Mouse (Mus musculus) left cerebral cortex, postnatal 25 days (tissue): ENCODE measurements around the gene Aadacl4. TPM values are rescaled to one million over a fixed set of nuclear protein-coding genes. Genes with fewer than 3 reads are reported as not detected.
"Not testable (repeated sequence)": the region's sequence is repeated elsewhere in the genome, so short reads cannot be mapped to it uniquely, and the experiment has no call there.

Experiments
- DNase-seq, 2 experiments: peaks; one replicate each; pipeline ENCODE4 v3.0.0; 2022; ENCODE audit warnings: low spot score in 2 of 2, mixed read lengths in 1 of 2
- intact Hi-C: fragments of 180-260 bp; cut with DNase I; formaldehyde crosslinking; loops from one replicate; pipeline ENCODE4 v1.15.1; 2025
- total RNA-seq, 2 experiments: library from RNA; stranded (reverse); gene quantifications; 2 replicates each; pipeline ENCODE4 v1.2.3; 2021

Aadacl4 gene
- not detected for total RNA-seq

DNA sequence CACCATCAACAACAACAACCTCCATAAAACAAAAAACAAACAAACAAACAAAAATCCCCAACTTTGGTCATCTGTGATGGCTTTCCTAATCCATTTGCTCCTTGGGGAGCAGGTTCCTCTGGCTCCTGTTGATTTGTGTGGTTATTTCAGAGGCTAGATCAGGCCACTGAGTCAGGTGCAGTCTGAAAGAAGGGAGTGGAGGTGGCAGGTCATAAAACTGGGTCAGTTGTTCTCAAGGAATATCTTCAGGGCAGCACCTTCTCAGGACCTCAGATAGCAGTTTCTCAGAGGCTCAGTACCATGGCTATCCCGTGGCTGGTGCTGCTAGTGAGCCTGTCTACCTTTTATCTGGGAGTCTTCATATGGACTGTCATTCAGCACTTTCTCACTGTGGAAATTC lies at the start of gene Aadacl4:
Gene Aadacl4, plus strand, starts transcription at position 301 of the 400 bp plus-strand sequence.
- no peak for DNase-seq
- intact Hi-C loops, result no loop called here

DNA sequence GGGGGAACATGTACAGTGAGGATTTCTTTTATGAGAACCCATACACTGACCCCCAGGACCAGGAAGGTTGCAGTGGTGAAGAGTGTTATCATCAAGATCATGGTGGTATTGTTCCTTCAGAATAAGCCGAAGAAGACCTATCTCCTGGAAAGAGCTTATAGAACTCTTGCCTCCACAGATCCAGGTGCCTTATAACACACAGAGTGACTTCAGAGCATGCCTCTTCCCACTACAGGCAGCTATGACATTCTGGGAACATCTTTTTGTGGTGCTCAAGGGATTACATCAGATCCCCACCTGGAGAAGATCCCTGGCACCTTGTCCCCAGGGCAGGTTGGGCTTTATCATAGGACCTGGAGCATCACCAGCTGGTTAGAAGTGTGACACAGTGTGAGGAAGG lies 48.5 kb upstream of the Aadacl4 start, which contains the start of gene Gm13124:
Gene Gm13124, minus strand, starts transcription at position 101 of the 400 bp plus-strand sequence.
- DNase-seq, result no peak
- intact Hi-C loops, result no loop called here

DNA sequence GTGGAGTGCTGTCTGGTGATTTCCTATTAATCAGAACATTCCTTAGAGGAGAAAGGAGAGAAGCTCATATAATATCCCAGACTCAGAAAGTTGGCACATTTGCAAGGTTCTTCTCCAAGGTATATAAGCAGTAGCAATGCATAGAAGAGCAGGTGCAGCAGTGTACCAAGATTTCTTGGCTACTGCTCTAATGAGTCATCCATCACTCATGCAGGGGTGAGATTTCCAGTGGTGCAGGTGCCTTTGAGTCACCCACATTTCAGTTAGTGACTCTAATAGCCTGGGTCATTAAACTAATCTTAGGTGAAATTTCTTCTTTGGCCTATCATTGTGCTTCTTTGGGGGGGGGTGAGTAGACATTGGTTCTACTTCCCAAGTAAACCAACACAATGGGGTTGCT lies 45.8 kb upstream of the Aadacl4 start:
- no peak for DNase-seq
- intact Hi-C loops, result no loop called here

DNA sequence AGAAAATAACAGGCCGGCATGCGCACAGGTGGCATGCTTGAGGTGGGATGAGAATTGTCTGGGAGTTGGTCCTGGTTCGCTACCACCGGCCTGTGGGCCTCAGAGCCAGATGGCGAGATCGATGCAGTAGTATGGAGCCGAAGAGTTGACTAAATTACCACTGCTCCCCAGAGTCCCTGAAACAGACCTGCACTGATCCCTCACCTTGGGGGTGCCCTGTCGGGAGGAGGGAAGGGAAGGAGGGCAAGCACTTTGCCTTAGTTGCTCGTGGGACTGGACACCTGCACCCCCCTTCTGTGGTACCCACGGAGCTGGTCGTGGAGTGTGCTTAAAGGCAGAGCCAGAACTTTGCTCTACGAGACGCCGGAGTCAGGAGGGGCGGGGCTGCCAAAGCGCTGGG lies 27.3 kb upstream of the Aadacl4 start:
- intact Hi-C loops, result not testable (repeated sequence)

DNA sequence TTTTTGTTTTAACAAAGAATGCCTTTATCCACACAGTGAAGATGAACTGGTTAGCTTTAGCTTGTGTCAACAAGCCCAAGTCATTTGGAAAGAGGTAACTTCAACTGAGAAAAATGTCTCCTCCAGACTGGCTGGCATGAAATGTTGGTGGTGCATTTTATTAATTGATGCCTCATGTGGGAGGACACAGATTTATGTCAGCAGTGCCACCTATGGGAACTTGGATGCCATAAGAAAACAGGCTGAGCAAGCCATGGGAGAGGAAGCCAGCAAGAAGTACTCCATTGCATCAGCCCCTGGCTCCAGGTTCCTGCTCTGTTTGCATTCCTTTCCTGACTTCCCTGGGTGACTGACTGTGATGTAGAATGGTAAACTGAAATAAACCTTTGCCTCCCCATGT lies 20.7 kb upstream of the Aadacl4 start:
- intact Hi-C loops, result no loop called here
- DNase-seq, result no peak

More for the DNA sequence above, 27.3 kb upstream of the Aadacl4 start:
- not testable (repeated sequence) for DNase-seq

DNA sequence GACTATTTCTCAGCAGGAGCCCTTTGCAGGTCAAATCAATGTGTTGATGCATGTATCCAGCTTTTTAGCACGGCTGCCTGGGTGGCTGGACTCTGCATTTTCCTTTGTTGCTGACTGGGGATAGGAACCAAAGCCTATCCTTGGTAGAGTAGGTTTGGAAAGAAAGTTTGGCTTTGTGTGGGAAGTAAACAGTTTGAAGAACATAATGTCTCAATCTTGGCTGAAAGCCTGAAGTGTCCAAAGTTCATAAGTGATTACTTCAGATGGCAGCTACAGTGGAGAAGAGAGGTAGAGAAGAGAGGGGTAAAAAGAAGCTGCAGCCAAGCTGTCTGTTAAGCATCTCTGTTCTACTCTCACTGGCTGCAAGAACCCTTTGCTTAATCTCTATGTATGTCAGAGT lies 1.1 kb downstream of the Aadacl4 start:
- no peak for DNase-seq
- intact Hi-C loops, result no loop called here

DNA sequence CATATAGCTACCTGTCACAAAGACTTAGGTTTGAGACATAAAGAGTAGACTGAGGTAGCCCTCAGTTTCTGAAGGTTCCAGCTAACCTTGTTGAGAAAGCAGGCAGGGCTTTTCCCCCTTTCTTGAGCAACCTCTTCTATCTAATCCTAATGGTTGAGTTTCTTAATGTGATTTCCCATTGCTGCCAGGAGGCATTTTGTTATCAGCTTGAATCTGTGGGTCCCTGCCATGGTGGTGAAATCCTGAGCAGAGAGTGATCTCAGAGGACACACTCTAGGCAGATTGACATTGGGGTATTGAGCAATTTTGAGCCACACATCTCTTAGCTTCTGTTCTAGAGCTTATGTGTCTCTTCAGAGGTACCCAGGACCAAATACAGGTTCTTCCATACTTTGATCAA lies 24.8 kb downstream of the Aadacl4 start:
- intact Hi-C loops, result no loop called here
- no peak for DNase-seq

Other genes starting within 250 kb of the Aadacl4 start
- gene Pramef20, start 235.8 kb upstream of the Aadacl4 start, total RNA-seq, result not detected
- not detected for gene Pramef12, start 205.2 kb upstream of the Aadacl4 start, total RNA-seq
- not detected for gene 1700012P22Rik, start 174.9 kb upstream of the Aadacl4 start, total RNA-seq
- not detected for gene Gm9944, start 160.4 kb upstream of the Aadacl4 start, total RNA-seq
- not detected for gene Aadacl3, start 150.0 kb upstream of the Aadacl4 start, total RNA-seq
- not detected for gene 9430007A20Rik, start 93.9 kb upstream of the Aadacl4 start, total RNA-seq
- gene Gm13124, start 48.6 kb upstream of the Aadacl4 start, total RNA-seq, result not detected
- not detected for gene Gm436, start 72.7 kb downstream of the Aadacl4 start, total RNA-seq
- gene Gm13178, start 107.7 kb downstream of the Aadacl4 start, total RNA-seq, result under 1 TPM in 1 of 2 experiments, not detected in 1; 0.34 TPM
- gene Gm438, start 172.9 kb downstream of the Aadacl4 start, total RNA-seq, result not detected